Mouse (Mus musculus): ENCODE results near the gene Sft2d2. TPM values are rescaled to one million over a fixed set of nuclear protein-coding genes. Genes with fewer than 3 reads are reported as not detected.

Sft2d2 gene
- total RNA-seq, 2 experiments from 2014 or later, result 7.8 to 9.0 TPM

GRCm38 (mm10) chr1:165191611-165192010 is 2.6 kb downstream of the Sft2d2 start:
- DNase-seq (ENCODE audit: low spot score in 2 of 2), result no peak

- no peak for DNase-seq (ENCODE audit: low spot score in 2 of 2)
Measured at GRCm38 (mm10) chr1:165190571-165191273, 3.5 kb downstream of the Sft2d2 start.

- DNase-seq (ENCODE audit: low spot score in 2 of 2), result no peak
Measured at GRCm38 (mm10) chr1:165190068-165190467, 4.2 kb downstream of the Sft2d2 start.

- DNase-seq (ENCODE audit: low spot score in 2 of 2), result no peak
Measured at GRCm38 (mm10) chr1:165188806-165189580, 5.2 kb downstream of the Sft2d2 start.

GRCm38 (mm10) chr1:165187357-165187756 is 6.9 kb downstream of the Sft2d2 start:
- no peak for DNase-seq (ENCODE audit: low spot score in 2 of 2)

GRCm38 (mm10) chr1:165186491-165186890 is 7.7 kb downstream of the Sft2d2 start:
- no peak for DNase-seq (ENCODE audit: low spot score in 2 of 2)

GRCm38 (mm10) chr1:165185116-165185515 is 9.1 kb downstream of the Sft2d2 start:
- DNase-seq (ENCODE audit: low spot score in 2 of 2), result no peak

GRCm38 (mm10) chr1:165184178-165184577 is 10.1 kb downstream of the Sft2d2 start:
- no peak for DNase-seq (ENCODE audit: low spot score in 2 of 2)

GRCm38 (mm10) chr1:165183400-165183799 is 10.8 kb downstream of the Sft2d2 start:
- DNase-seq (ENCODE audit: low spot score in 2 of 2), result no peak

- DNase-seq (ENCODE audit: low spot score in 2 of 2), result no peak
Measured at GRCm38 (mm10) chr1:165179321-165179720, 14.9 kb downstream of the Sft2d2 start.

GRCm38 (mm10) chr1:165178075-165178474 is 16.2 kb downstream of the Sft2d2 start:
- no peak for DNase-seq (ENCODE audit: low spot score in 2 of 2)

- DNase-seq (ENCODE audit: low spot score in 2 of 2), result no peak
Measured at GRCm38 (mm10) chr1:165174059-165174616, 20.1 kb downstream of the Sft2d2 start.

- DNase-seq (ENCODE audit: low spot score in 2 of 2), result no peak
Measured at GRCm38 (mm10) chr1:165171277-165171676, 23.0 kb downstream of the Sft2d2 start.

GRCm38 (mm10) chr1:165170157-165170556 is 24.1 kb downstream of the Sft2d2 start:
- DNase-seq (ENCODE audit: low spot score in 2 of 2), result no peak

GRCm38 (mm10) chr1:165169462-165169861 is 24.8 kb downstream of the Sft2d2 start:
- no peak for DNase-seq (ENCODE audit: low spot score in 2 of 2)

GRCm38 (mm10) chr1:165164920-165165319 is 29.3 kb downstream of the Sft2d2 start:
- DNase-seq (ENCODE audit: low spot score in 2 of 2), result no peak

GRCm38 (mm10) chr1:165160723-165161405 is 33.4 kb downstream of the Sft2d2 start, which contains the start of gene Tbx19:
Gene Tbx19, minus strand, starts transcription at chr1:165160773.
- no peak for DNase-seq (ENCODE audit: low spot score in 2 of 2)

GRCm38 (mm10) chr1:165158841-165159240 is 35.4 kb downstream of the Sft2d2 start:
- no peak for DNase-seq (ENCODE audit: low spot score in 2 of 2)

- DNase-seq (ENCODE audit: low spot score in 2 of 2), result no peak
Measured at GRCm38 (mm10) chr1:165154162-165154561, 40.1 kb downstream of the Sft2d2 start.

- DNase-seq (ENCODE audit: low spot score in 2 of 2), result no peak
Measured at GRCm38 (mm10) chr1:165151216-165151615, 43.0 kb downstream of the Sft2d2 start.

GRCm38 (mm10) chr1:165142343-165142916 is 51.8 kb downstream of the Sft2d2 start:
- DNase-seq (ENCODE audit: low spot score in 2 of 2), result no peak

All from layer of hippocampus, postnatal 10 days (tissue).